Mouse (Mus musculus) embryonic facial prominence, embryonic 15.5 days (tissue): ENCODE results near the gene Ubr1. TPM values are rescaled to one million over a fixed set of nuclear protein-coding genes. Genes with fewer than 3 reads are reported as not detected.

Experiments
- ATAC-seq: fragments of 200-750 bp; cut with Nextera tagmentation; 2 replicates; pipeline ENCODE4 v1.8.0; 2017; ENCODE audit warnings: low read depth, moderate TSS enrichment; ENCODE audit not compliant: insufficient number of reproducible peaks, low FRiP score, low TSS enrichment
- H3K27ac ChIP-seq: fragments of 300-500 bp; sonication (generic); replicated peaks from 2 replicates; pipeline ENCODE4 v1.5.1; 2015; ENCODE audit warnings: mild to moderate bottlenecking, inconsistent platforms
- H3K27me3 ChIP-seq: fragments of 300-500 bp; sonication (generic); 2 replicates; pipeline ENCODE4 v1.6.1; 2015; ENCODE audit warnings: inconsistent platforms
- H3K36me3 ChIP-seq: fragments of 300-500 bp; sonication (generic); 2 replicates; pipeline ENCODE4 v1.6.1; 2015; ENCODE audit warnings: mild to moderate bottlenecking, inconsistent platforms
- H3K4me1 ChIP-seq: fragments of 300-500 bp; sonication (generic); 2 replicates; pipeline ENCODE4 v1.6.1; 2015; ENCODE audit warnings: inconsistent platforms
- H3K4me2 ChIP-seq: fragments of 300-500 bp; sonication (generic); replicated peaks from 2 replicates; pipeline ENCODE4 v1.6.1; 2015; ENCODE audit warnings: mild to moderate bottlenecking, inconsistent platforms
- H3K4me3 ChIP-seq: fragments of 300-500 bp; sonication (generic); replicated peaks from 2 replicates; pipeline ENCODE4 v1.5.1; 2015; ENCODE audit warnings: mild to moderate bottlenecking, inconsistent platforms
- H3K9ac ChIP-seq: fragments of 300-500 bp; sonication (generic); 2 replicates; pipeline ENCODE4 v1.6.1; 2015; ENCODE audit warnings: inconsistent platforms
- H3K9me3 ChIP-seq: fragments of 300-500 bp; sonication (generic); replicated peaks from 2 replicates; pipeline ENCODE4 v1.6.1; 2016; ENCODE audit warnings: inconsistent platforms
- WGBS: fragments of 180-500 bp; shearing (Covaris S2); methylation state at CpG from one replicate; pipeline ENCODE4 v1.1.7; 2015; 5-methylcytosine and 5-hydroxymethylcytosine counted together
- microRNA-seq: library from miRNA; unstranded; fragments of <30 nt; microRNA quantifications from one replicate; pipeline ENCODE4, GENCODE M21; 2016; ENCODE audit warnings: borderline number of aligned reads
- polyA plus RNA-seq: library from polyadenylated mRNA; unstranded; fragments of >200 nt; fragmentation: Nextera tagmentation; extraction: Ambion mirVana; gene quantifications from 2 replicates; pipeline ENCODE4 v1.2.1, GENCODE M21; 2015

The Ubr1 gene
- polyA plus RNA-seq, 1 experiment from 2014 or later, result 24.2 TPM

DNA sequence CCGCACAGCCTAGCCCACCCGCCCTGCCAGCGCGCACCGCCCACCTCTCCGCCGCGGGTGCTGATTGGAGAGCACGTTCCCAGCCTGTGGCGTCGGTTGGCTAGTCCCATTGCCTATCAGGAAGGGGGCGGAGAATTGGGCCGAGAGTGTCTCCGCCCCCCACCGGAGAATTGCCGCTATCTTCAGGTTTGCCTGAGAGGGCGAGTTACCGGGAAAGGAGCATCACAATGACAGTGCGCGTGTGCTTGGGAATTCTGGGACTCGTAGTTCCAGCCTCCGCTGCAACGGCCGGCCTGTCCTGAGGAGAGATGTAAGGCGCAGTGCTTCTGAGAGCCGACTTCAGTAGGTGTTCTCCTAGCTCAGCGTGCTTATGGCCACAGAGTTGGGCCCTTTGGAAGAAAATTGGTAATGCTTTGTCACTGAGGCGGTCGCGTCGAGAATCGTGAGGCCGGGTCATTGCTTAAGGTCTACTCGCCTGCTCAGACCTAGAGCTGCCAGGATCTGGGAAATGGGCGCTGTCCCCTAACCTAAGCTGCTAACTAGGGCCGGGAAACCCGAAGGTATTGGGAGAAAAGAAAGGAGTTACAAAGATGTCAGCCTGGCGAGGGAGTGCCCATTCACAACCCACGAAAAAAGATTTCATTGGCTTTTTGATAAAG, 120.0 kb downstream of the Ubr1 start, which contains the start of gene Ttbk2:
Gene Ttbk2, minus strand, starts transcription at position 181 of the 659 bp plus-strand sequence.
- Histone ChIP-seq H3K36me3 (no peaks in the 10 kb centered on the region), H3K9me3 (no peaks in the 10 kb centered on the region), H3K27me3 (no peaks in the 10 kb centered on the region), H3K4me2 (peak within 1 kb of the TSS; percentile 80), H3K4me3 (peak within 1 kb of the TSS; percentile 95), H3K4me1 (0 out of 2 replicates have a peak, but pooled peaks cover 4% of the 10 kb centered on the region), H3K9ac (peak within 1 kb of the TSS; percentile 75), H3K27ac (peak within 1 kb of the TSS; percentile 65; the same call in 1 of the 2 replicates)
- WGBS, result under 1% methylated on average over 39 of the region's 39 CpGs
- ATAC-seq, result peak; percentile 100

DNA sequence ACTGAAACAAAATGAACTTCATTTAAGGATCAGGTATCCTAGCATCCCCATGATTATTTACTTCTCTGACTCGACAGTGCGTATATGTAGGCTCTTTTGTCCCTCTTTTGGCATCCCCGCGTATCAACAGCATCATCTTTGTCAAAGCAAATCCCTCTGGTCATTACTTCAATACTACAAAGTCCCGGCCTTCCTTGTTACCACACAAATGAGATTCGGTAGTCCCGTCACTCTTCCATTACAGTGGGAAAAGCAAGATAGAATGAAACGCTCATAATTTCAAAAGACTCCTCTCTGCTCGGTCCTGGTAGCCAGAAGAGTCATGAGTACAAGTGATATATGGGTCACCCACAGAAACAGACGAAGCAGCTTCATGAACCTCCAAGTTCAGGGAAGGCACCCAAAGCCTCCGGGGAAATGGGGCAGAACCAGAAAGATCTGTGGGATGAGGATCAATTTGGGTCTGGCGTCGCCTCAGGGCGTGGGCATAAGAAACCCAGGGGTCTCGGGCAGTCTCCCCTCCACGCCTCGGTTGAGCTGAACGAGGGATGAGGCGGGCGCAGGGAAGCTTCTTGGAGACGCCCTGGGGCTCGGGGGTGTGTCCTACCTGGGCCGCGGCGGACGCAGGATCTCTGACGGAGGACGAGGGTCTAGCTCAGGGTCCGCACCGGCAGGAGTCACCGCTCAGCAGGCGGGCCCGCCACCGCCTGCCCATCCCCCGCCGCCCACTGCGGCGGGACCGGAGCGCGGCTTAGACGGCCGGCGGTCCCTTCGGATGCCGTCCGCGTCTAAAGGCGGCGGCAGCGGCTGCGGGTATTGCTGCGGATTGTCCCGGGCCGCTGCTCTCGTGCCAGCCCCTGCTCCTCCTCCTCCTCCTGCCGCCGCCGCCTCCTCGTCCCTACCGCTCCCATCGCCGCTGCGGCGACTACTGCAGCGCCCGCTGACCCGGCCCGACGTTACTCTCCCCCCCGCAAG, 120.8 kb downstream of the Ubr1 start, which contains the start of gene Cdan1:
Gene Cdan1, minus strand, starts transcription at position 680 of the 975 bp plus-strand sequence.
- H3K27ac ChIP-seq, result peak within 1 kb of the TSS; percentile 65; the same call in 1 of the 2 replicates
- ATAC-seq, result peak; percentile 58; the same call in 1 of the 2 replicates
- H3K4me1 ChIP-seq, result 0 out of 2 replicates have a peak, but pooled peaks cover 4% of the 10 kb centered on the region

DNA sequence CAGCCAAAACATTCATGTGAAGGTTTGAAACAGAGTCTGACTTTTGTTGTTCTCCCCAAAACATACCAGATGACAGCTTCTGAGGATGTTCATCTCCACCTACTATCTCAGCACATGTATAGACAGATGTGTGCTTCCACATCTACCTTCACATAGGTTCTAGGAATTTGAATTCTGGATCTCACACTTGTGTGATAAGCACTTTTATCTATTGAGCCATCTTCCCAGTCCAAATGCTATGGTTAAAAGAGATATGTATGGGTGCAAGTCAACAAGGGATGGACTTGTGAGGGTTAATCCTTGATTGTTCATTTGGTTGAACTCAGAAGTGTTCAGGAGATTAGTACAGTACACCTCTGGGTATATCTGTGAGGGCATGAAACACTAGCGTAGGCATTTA, 125.2 kb downstream of the Ubr1 start:
- Histone ChIP-seq H3K27ac (no peak overlapping the region), H3K9me3 (no peaks in the 10 kb centered on the region), H3K4me2 (no peak overlapping the region), H3K4me1 (no peaks in the 10 kb centered on the region), H3K27me3 (no peaks in the 10 kb centered on the region), H3K36me3 (no peaks in the 10 kb centered on the region), H3K4me3 (no peak overlapping the region), H3K9ac (no peak overlapping the region)
- 100% methylated on average over 1 of the region's 1 CpGs for WGBS
- no peak for ATAC-seq

More for the DNA sequence above, 120.8 kb downstream of the Ubr1 start, which contains the start of gene Cdan1:
- Histone ChIP-seq H3K9ac (peak within 1 kb of the TSS; percentile 75), H3K4me3 (peak within 1 kb of the TSS; percentile 95), H3K27me3 (no peaks in the 10 kb centered on the region), H3K9me3 (no peaks in the 10 kb centered on the region), H3K4me2 (peak within 1 kb of the TSS; percentile 80), H3K36me3 (no peaks in the 10 kb centered on the region)
- WGBS, result under 1% methylated on average over 64 of the region's 71 CpGs

DNA sequence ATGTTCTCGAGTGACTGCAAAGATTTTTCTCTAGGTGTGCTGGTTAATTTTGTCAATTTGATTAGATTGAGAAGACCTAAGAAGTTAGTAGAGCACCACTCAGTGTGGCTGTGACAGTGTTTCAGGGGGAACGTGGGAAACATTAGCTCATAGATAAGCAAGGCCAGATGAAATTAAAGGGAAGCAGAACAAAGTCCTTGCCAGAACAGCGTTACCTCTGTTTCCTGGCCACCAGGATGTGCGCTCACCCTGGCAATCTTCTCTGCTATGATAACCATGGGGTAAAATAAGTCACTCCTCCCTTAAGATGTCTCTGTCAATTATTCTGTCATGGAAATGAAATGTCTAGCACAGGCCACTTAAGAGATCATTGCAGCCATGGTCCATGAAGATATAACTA, 126.5 kb downstream of the Ubr1 start:
- no peaks in the 10 kb centered on the region for H3K36me3 ChIP-seq
- H3K27me3 ChIP-seq, result no peaks in the 10 kb centered on the region
- ATAC-seq, result no peak
- H3K4me2 ChIP-seq, result no peak overlapping the region
- H3K4me1 ChIP-seq, result no peaks in the 10 kb centered on the region
- no peaks in the 10 kb centered on the region for H3K9me3 ChIP-seq
- 70% methylated on average over 4 of the region's 4 CpGs for WGBS
- no peak overlapping the region for H3K9ac ChIP-seq
- no peak overlapping the region for H3K4me3 ChIP-seq
- H3K27ac ChIP-seq, result no peak overlapping the region

DNA sequence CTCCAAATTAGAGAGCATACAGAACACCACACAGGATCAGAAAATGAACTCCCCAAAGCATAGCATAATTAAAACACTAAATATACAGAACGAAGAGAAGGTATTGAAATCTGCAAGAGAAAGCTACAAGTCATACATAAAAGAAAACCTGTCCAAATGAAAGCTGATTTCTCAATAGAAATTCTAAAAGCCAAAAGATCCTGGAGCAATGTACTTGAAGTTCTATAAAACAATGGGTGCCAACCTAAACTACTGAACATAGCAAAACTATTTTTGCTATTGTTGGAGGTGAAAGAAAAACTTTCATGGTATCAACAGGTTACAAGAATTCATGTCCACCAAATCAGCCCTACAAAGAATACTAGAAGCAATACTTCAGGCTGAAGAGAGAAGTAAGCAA, 129.3 kb downstream of the Ubr1 start:
- Histone ChIP-seq H3K4me1 (no peaks in the 10 kb centered on the region), H3K9me3 (no peaks in the 10 kb centered on the region), H3K27ac (no peak overlapping the region), H3K36me3 (no peaks in the 10 kb centered on the region), H3K27me3 (no peaks in the 10 kb centered on the region), H3K4me2 (no peak overlapping the region), H3K4me3 (no peak overlapping the region), H3K9ac (no peak overlapping the region)
- WGBS, result 78% methylated on average over 1 of the region's 1 CpGs
- ATAC-seq, result no peak

DNA sequence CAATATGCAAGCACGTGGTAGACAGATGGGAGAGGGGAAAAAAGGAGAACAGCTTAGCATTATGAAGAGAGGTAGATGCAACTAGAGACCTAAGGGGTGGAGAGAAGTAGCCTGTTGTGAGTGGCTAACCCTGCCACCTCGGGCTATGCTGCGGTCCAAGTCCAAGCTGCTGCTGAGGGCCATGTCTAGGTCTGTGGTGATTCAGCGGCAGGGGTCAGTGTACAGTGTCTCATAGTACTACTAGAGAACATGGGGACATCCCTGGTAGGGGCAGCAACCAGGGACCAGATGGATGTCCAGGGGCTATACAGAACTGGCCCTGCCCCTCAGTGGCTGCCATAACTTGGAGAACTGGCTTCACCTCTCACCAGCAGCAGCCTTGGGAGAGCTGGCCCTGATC, 135.3 kb downstream of the Ubr1 start:
- no peak overlapping the region for H3K27ac ChIP-seq
- no peak for ATAC-seq
- H3K9ac ChIP-seq, result no peak overlapping the region
- no peaks in the 10 kb centered on the region for H3K4me1 ChIP-seq
- no peak overlapping the region for H3K4me3 ChIP-seq
- H3K9me3 ChIP-seq, result 0 out of 2 replicates have a peak, but pooled peaks cover 4% of the 10 kb centered on the region
- H3K4me2 ChIP-seq, result no peak overlapping the region
- no peaks in the 10 kb centered on the region for H3K27me3 ChIP-seq
- WGBS, result 96% methylated on average over 4 of the region's 4 CpGs
- 0 out of 2 replicates have a peak, but pooled peaks cover 4% of the 10 kb centered on the region for H3K36me3 ChIP-seq

DNA sequence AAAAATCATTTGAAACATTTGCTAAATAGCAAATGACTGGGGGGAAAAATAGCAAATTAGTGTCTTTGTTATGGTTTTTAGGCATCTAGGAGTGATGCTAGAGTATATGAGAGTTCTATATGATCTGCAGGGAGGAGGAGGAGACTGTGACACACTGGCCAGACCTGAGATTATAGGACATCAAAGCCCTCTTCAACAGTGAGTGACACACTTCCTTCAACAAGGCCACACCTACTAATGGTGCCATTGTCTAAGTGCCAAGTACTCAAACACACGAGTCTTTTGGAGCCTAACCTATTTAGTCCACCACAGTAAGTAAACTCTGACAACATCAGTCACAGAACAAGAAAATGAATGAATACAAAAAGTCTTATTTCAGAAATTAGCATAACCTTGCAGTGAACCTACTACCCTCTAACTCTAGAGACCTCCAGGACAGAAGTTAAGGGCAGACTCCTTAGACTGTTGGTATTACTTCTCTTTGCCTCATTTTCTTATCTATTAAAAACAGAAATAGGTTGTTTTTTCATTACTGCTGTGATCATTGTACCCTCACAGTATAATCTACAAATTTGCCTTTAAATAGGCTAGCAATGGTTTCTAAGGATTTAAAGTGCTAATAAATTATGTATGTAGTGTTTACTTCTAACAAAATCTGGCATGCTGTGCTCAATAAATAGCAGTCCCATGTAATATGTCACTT, 143.4 kb downstream of the Ubr1 start:
- no peaks in the 10 kb centered on the region for H3K27me3 ChIP-seq
- no peak overlapping the region for H3K4me3 ChIP-seq
- 0 out of 2 replicates have a peak, but pooled peaks cover 5% of the 10 kb centered on the region for H3K36me3 ChIP-seq
- no peak for ATAC-seq
- no peak overlapping the region for H3K4me2 ChIP-seq
- no peaks in the 10 kb centered on the region for H3K4me1 ChIP-seq
- 68% methylated on average over 1 of the region's 1 CpGs for WGBS
- no peak overlapping the region for H3K9ac ChIP-seq
- no peaks in the 10 kb centered on the region for H3K9me3 ChIP-seq
- no peak overlapping the region for H3K27ac ChIP-seq

Small RNA genes within 50 kb of the gene (microRNA-seq; reads per million reads assigned to microRNA genes)
- gene Gm44325, result not detected

Other genes with a start within 250 kb of the Ubr1 start
- gene Cdan1, start 120.6 kb downstream of the Ubr1 start, polyA plus RNA-seq, result 6.7 and 8.1 TPM in 2 replicates
- 3.8 and 3.9 TPM in 2 replicates for gene Ttbk2, start 120.1 kb downstream of the Ubr1 start, polyA plus RNA-seq
- 2.5 and 4.1 TPM in 2 replicates for gene Tmem62, start 6.3 kb upstream of the Ubr1 start, polyA plus RNA-seq
- gene Ccndbp1, start 37.7 kb upstream of the Ubr1 start, polyA plus RNA-seq, result 40.2 and 43.8 TPM in 2 replicates
- gene Epb42, start 66.4 kb upstream of the Ubr1 start, polyA plus RNA-seq, result 0.26 and 0.69 TPM in 2 replicates
- 3.3 and 3.5 TPM in 2 replicates for gene Tgm5, start 115.1 kb upstream of the Ubr1 start, polyA plus RNA-seq
- gene Tgm7, start 139.1 kb upstream of the Ubr1 start, polyA plus RNA-seq, result not detected in 2 replicates
- gene Adal, start 169.7 kb upstream of the Ubr1 start, polyA plus RNA-seq, result 17.9 and 20.3 TPM in 2 replicates
- 20.0 and 21.0 TPM in 2 replicates for gene Lcmt2, start 169.9 kb upstream of the Ubr1 start, polyA plus RNA-seq
- 49.7 and 54.7 TPM in 2 replicates for gene Tubgcp4, start 199.9 kb upstream of the Ubr1 start, polyA plus RNA-seq
- 9.4 and 10.6 TPM in 2 replicates for gene Zscan29, start 200.4 kb upstream of the Ubr1 start, polyA plus RNA-seq